Mouse (Mus musculus) thymus, adult 2 months (tissue): Measurements from ENCODE around the gene Slc17a4.

ENCODE experiments used
- CTCF ChIP-seq: fragments of 200-500 bp; IDR thresholded peaks from 2 replicates; pipeline ENCODE4 v1.5.1; 2012; ENCODE audit warnings: mild to moderate bottlenecking, control low read depth, low read length, moderate library complexity, borderline replicate concordance; ENCODE audit not compliant: control insufficient read depth, poor library complexity, insufficient read depth; ENCODE audit errors: extremely low read depth
- POLR2A ChIP-seq: fragments of 200-500 bp; IDR thresholded peaks from 2 replicates; pipeline ENCODE4 v1.6.1; 2012; ENCODE audit warnings: mild to moderate bottlenecking, low read length, control low read depth, moderate library complexity; ENCODE audit not compliant: control insufficient read depth, poor library complexity, insufficient read depth; ENCODE audit errors: extremely low read depth

GRCm38 (mm10) chr13:23869996-23870395 lies 44.8 kb downstream of the Slc17a4 start:
- TF ChIP-seq CTCF: no peak
- TF ChIP-seq POLR2A: no peak
